Comparison of ENCODE assay signal across 9 mouse cellular contexts in the genomic region with DNA sequence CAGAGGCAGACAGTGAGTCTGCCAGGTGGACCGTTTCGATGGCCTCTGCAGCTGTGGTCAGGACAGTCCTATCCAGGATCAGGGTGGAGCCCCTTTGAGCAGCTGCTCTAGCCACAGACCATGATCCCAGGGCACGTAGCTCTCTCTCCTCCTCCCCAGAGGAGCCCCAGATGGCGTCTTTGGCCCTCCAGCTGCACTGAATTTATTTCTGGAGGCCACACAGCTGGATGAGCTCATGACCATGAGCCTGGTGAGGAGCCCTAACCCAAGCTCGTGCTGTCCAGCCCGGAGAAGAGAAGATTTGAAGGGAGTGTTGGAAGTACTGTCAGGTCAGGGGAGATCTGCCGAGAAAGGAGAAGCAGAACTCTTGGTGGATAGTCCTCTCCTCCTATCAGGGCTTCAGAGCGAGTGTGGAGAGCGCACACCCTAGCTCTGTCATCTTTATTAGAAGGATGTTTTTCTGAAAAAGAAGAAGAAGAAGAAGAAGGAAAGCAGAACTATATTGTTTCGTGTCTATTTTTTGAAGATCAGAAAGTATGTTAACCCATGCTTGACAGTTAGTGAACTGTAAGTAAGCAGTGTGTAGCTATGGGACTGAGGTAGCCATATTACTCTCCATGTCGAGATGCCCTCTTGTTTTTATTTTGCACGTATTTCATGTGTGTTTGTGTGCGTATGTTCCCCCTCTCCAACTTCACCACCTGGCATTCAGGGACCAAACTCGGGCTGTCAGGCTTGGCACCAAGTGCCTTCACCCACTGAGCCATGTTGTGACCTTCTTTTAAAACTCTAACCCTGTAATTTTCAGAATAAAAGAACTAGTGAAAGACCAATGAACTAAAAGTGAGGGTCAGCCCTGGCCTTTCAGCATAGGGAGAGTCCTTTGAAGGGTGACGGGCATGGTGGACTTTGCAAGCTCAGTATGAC. TPM values are rescaled to one million over a fixed set of nuclear protein-coding genes. Genes with fewer than 3 reads are reported as not detected.
DNase-seq lines count a peak whose midpoint lies in the region; ATAC-seq lines count a peak whose summit lies in the region.
"Had no signal": no experiment of that assay in that cellular context is flagged by ENCODE, and none has a peak within 500 bp of the region (broad histone marks: within the 10 kb centered on the region; RNA-seq: fewer than 3 reads in every experiment).

No protein-coding gene starts in this region.

- H3K4me3 ChIP-seq in macrophage (ENCODE audit: inconsistent target): no peak overlapping the region
- H3K4me3 ChIP-seq in midbrain, embryonic 14.5 days (replicated peaks; ENCODE audit: low read depth, low read length): no peak overlapping the region
- no peak overlapping the region for H3K4me3 ChIP-seq in forebrain, embryonic 14.5 days (ENCODE audit: low read depth, low read length)
- H3K4me3 ChIP-seq: lung, embryonic 15.5 days had no signal

- peak; percentile 20 for DNase-seq in CD4-positive helper T cell, adult 2 months (ENCODE audit: low read depth, low spot score)
- peak; percentile 68 to 72 for DNase-seq in gastrocnemius, adult 8-10 months (ENCODE audit: low spot score in 2 of 2)
- peak; percentile 13 for DNase-seq in kidney, adult 18-20 months
- DNase-seq in midbrain, embryonic 14.5 days: no peak
- DNase-seq in forebrain, embryonic 14.5 days (ENCODE audit: low spot score): no peak
- DNase-seq in frontal cortex, adult 2 months (ENCODE audit: extremely low spot score in 1 of 2, low spot score in 1 of 2): no peak
- DNase-seq in left cerebral cortex, adult 18-20 months (ENCODE audit: low spot score in 2 of 2): no peak

- 58% methylated on average over 15 of the region's 15 CpGs for WGBS in macrophage (ENCODE audit: missing documents)
- 85% methylated on average over 15 of the region's 15 CpGs for WGBS in midbrain, embryonic 14.5 days
- 84% methylated on average over 15 of the region's 15 CpGs for WGBS in forebrain, embryonic 14.5 days

- H3K27me3 ChIP-seq in midbrain, embryonic 14.5 days (ENCODE audit: control insufficient read depth, insufficient read depth, low read length): no peaks in the 10 kb centered on the region
- no peaks in the 10 kb centered on the region for H3K27me3 ChIP-seq in forebrain, embryonic 14.5 days (replicated peaks; ENCODE audit: control insufficient read depth, insufficient read depth, low read length)
- H3K27me3 ChIP-seq: lung, embryonic 15.5 days had no signal

- H3K79me2 ChIP-seq in macrophage (ENCODE audit: inconsistent target): no peaks in the 10 kb centered on the region

- H3K36me3 ChIP-seq in macrophage (ENCODE audit: inconsistent target): no peaks in the 10 kb centered on the region
- peaks cover 31% of the 10 kb centered on the region for H3K36me3 ChIP-seq in midbrain, embryonic 14.5 days (ENCODE audit: control insufficient read depth, insufficient read depth, low read length)
- H3K36me3 ChIP-seq in forebrain, embryonic 14.5 days (ENCODE audit: control insufficient read depth, insufficient read depth, low read length): peaks cover 11% of the 10 kb centered on the region; the same call in 1 of the 2 replicates

- no peak for ATAC-seq in midbrain, embryonic 14.5 days (ENCODE audit: low FRiP score, low TSS enrichment)
- ATAC-seq in forebrain, embryonic 14.5 days: no peak

- peak overlapping the region; percentile 62 for H3K27ac ChIP-seq in macrophage
- H3K27ac ChIP-seq in midbrain, embryonic 14.5 days (replicated peaks; ENCODE audit: low read depth, low read length): no peak overlapping the region
- H3K27ac ChIP-seq in forebrain, embryonic 14.5 days (ENCODE audit: low read depth, low read length): no peak overlapping the region
- H3K27ac ChIP-seq: lung, embryonic 15.5 days had no signal

- no peak overlapping the region for H3K9ac ChIP-seq in midbrain, embryonic 14.5 days (replicated peaks; ENCODE audit: low read length)
- H3K9ac ChIP-seq in forebrain, embryonic 14.5 days (ENCODE audit: low read length): no peak overlapping the region
- H3K9ac ChIP-seq: lung, embryonic 15.5 days had no signal

- H3K4me1 ChIP-seq in midbrain, embryonic 14.5 days (ENCODE audit: control insufficient read depth, insufficient read depth, low read length): no peaks in the 10 kb centered on the region
- H3K4me1 ChIP-seq in forebrain, embryonic 14.5 days (ENCODE audit: control insufficient read depth, insufficient read depth, low read length): no peaks in the 10 kb centered on the region
- H3K4me1 ChIP-seq: lung, embryonic 15.5 days had no signal

- H3K4me2 ChIP-seq in midbrain, embryonic 14.5 days (ENCODE audit: low read length): no peak overlapping the region
- no peak overlapping the region for H3K4me2 ChIP-seq in forebrain, embryonic 14.5 days (ENCODE audit: low read length)
- H3K4me2 ChIP-seq: lung, embryonic 15.5 days had no signal

- H3K9me3 ChIP-seq in midbrain, embryonic 14.5 days (ENCODE audit: control insufficient read depth, low read length): no peaks in the 10 kb centered on the region
- H3K9me3 ChIP-seq in forebrain, embryonic 14.5 days (replicated peaks; ENCODE audit: control insufficient read depth, low read length): no peaks in the 10 kb centered on the region
- H3K9me3 ChIP-seq: lung, embryonic 15.5 days had no signal

RNA-seq across cellular contexts. Expression of a gene that starts 38.4 kb away (rescaled TPM):
- total RNA-seq in gastrocnemius, adult 8-10 months (2022): not detected
- total RNA-seq in macrophage (2018; cell fraction: chromatin; rRNA removed): not detected
- total RNA-seq in macrophage (2018; cell fraction: cytosol; rRNA removed): under 1 TPM in 5 of 26 experiments, not detected in 21; 0.03 to 0.09 (median 0.04) TPM
- total RNA-seq in macrophage (2018; cell fraction: nucleus; rRNA removed): not detected
- not detected in 3 replicates for polyA plus RNA-seq in macrophage (2018)
- polyA plus RNA-seq in midbrain, embryonic 14.5 days (2014; fragmentation: Nextera tagmentation; extraction: Ambion mirVana): 0.72 TPM in 1 of 2 replicates, not detected in the other
- polyA plus RNA-seq in forebrain, embryonic 14.5 days (2014; fragmentation: Nextera tagmentation; extraction: Ambion mirVana): 0.10 and 0.25 TPM in 2 replicates
- 2.7 TPM in 2 replicates for polyA plus RNA-seq in frontal cortex, adult 2 months (2012; rRNA removed)
- 1 to 10 TPM; 1.1 to 1.5 TPM for total RNA-seq in left cerebral cortex, adult 18-20 months (2021)

Comparison
In these comparisons a context has a peak if more than half of its experiments do, and no peak if none do; other contexts are left out.
1. DNase-seq: peak in CD4-positive helper T cell, adult 2 months (single experiment), gastrocnemius, adult 8-10 months (2 of 2) and kidney, adult 18-20 months (single experiment); none in midbrain, embryonic 14.5 days (single experiment), forebrain, embryonic 14.5 days (single experiment), frontal cortex, adult 2 months (0 of 2) and left cerebral cortex, adult 18-20 months (0 of 2).